Mouse (Mus musculus) forebrain, embryonic 14.5 days (tissue): Measurements from ENCODE around the gene Csnk1g2. TPM values are rescaled to one million over a fixed set of nuclear protein-coding genes. Genes with fewer than 3 reads are reported as not detected.

ENCODE experiments used
- ATAC-seq: fragments of 200-750 bp; cut with Nextera tagmentation; 2 replicates; pipeline ENCODE4 v1.8.0; 2017; ENCODE audit warnings: mild to moderate bottlenecking, moderate library complexity
- DNase-seq: peaks from one replicate; pipeline ENCODE4 v3.0.0-alpha.2; 2015; ENCODE audit warnings: low spot score
- H3K27ac ChIP-seq: fragments of 300-500 bp; sonication (generic); 2 replicates; pipeline ENCODE4 v1.5.1; 2014; ENCODE audit warnings: low read depth, mild to moderate bottlenecking, control low read depth, low read length, moderate library complexity
- H3K27me3 ChIP-seq: fragments of 300-500 bp; sonication (generic); replicated peaks from 2 replicates; pipeline ENCODE4 v1.6.1; 2014; ENCODE audit warnings: low read length, control low read depth, mixed read lengths; ENCODE audit not compliant: control insufficient read depth, insufficient read depth
- H3K36me3 ChIP-seq: fragments of 300-500 bp; sonication (generic); 2 replicates; pipeline ENCODE4 v1.6.1; 2014; ENCODE audit warnings: low read length, control low read depth; ENCODE audit not compliant: control insufficient read depth, insufficient read depth
- H3K4me1 ChIP-seq: fragments of 300-500 bp; sonication (generic); 2 replicates; pipeline ENCODE4 v1.6.1; 2014; ENCODE audit warnings: antibody characterized with exemption, low read length, control low read depth; ENCODE audit not compliant: control insufficient read depth, insufficient read depth
- H3K4me2 ChIP-seq: fragments of 300-500 bp; sonication (generic); 2 replicates; pipeline ENCODE4 v1.6.1; 2014; ENCODE audit warnings: mild to moderate bottlenecking, control low read depth, low read length
- H3K4me3 ChIP-seq: fragments of 300-500 bp; sonication (generic); 2 replicates; pipeline ENCODE4 v1.5.1; 2014; ENCODE audit warnings: low read depth, low read length, control low read depth
- H3K9ac ChIP-seq: fragments of 300-500 bp; sonication (generic); 2 replicates; pipeline ENCODE4 v1.6.1; 2014; ENCODE audit warnings: mild to moderate bottlenecking, low read length, control low read depth, moderate library complexity
- H3K9me3 ChIP-seq: fragments of 300-500 bp; sonication (generic); replicated peaks from 2 replicates; pipeline ENCODE4 v1.6.1; 2016; ENCODE audit warnings: low read length, control low read depth, mixed read lengths; ENCODE audit not compliant: control insufficient read depth
- WGBS: fragments of 180-500 bp; shearing (Covaris S2); extraction: QIAGEN DNeasy Blood & Tissue Kit; methylation state at CpG from one replicate; pipeline ENCODE4 v1.1.7; 2014; 5-methylcytosine and 5-hydroxymethylcytosine counted together
- microRNA-seq: library from miRNA; unstranded; fragments of <30 nt; microRNA quantifications from one replicate; pipeline ENCODE4, GENCODE M21; 2016
- polyA plus RNA-seq: library from polyadenylated mRNA; unstranded; fragments of >200 nt; fragmentation: Nextera tagmentation; extraction: Ambion mirVana; gene quantifications from 2 replicates; pipeline ENCODE4 v1.2.1, GENCODE M21; 2014

Gene Csnk1g2
- polyA plus RNA-seq, 1 experiment from 2014 or later: 35.9 TPM

DNA sequence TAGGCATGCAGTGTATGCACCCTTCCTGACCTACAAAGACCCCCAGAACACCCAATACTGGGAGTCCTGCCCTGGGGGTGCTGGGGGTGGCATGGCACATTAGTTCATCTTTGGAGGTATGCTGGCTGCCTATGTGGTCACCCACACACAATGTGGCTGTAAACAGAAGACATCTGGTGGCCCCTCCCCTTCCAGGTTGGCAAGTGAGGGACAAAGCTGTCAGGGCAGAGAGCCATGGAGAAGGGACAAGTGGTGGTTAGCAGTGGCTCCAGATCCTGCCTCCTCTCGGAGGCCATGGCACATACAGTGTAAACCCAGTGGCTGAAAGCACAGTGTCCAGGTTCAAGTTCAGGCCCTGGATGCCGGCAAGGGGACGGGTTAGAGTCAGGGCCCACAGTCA is 64.0 kb downstream of the Csnk1g2 start:
- H3K4me1 ChIP-seq: no peaks in the 10 kb centered on the region
- WGBS: 88% methylated on average over 3 of the region's 3 CpGs
- H3K9ac ChIP-seq: no peak overlapping the region
- no peak for ATAC-seq
- H3K9me3 ChIP-seq: no peaks in the 10 kb centered on the region
- no peak for DNase-seq
- no peak overlapping the region for H3K27ac ChIP-seq
- H3K36me3 ChIP-seq: peaks cover 73% of the 10 kb centered on the region
- H3K4me3 ChIP-seq: no peak overlapping the region
- no peaks in the 10 kb centered on the region for H3K27me3 ChIP-seq
- H3K4me2 ChIP-seq: no peak overlapping the region

DNA sequence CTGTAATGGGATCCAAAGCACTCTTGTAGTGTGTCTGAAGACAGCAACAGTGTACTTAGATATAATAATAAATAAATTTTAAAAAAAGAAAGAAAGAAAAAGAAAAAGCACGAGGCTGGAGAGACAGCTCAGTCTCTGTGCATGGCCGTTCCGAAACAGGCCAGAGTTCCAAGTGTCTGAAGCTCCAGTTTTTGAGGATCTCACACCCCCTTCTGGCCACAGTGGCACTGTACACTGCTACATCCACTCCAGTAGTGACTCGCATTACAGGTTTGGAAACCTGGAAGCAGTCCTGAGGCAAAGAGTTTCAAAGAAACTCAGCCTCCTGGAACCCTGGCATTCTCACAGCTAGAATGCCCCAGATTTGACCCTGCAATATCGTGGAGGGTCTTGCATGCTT is 65.2 kb downstream of the Csnk1g2 start:
- ATAC-seq: no peak

More for the DNA sequence above, 65.2 kb downstream of the Csnk1g2 start:
- Histone ChIP-seq H3K9ac (no peak overlapping the region), H3K4me2 (no peak overlapping the region), H3K4me1 (no peaks in the 10 kb centered on the region), H3K36me3 (peaks cover 76% of the 10 kb centered on the region), H3K27ac (no peak overlapping the region), H3K4me3 (no peak overlapping the region), H3K9me3 (no peaks in the 10 kb centered on the region), H3K27me3 (no peaks in the 10 kb centered on the region)
- 46% methylated on average over 5 of the region's 5 CpGs for WGBS
- peak; percentile 75 for DNase-seq

Small RNA genes lying within 50 kb of the gene (microRNA-seq; reads per million reads assigned to microRNA genes)
- not detected for gene Mir6912

Other genes starting within 250 kb of the Csnk1g2 start
- gene Mex3d, start 235.2 kb upstream of the Csnk1g2 start, polyA plus RNA-seq: 16.9 and 17.8 TPM in 2 replicates
- gene Mbd3, start 223.3 kb upstream of the Csnk1g2 start, polyA plus RNA-seq: 216 and 221 TPM in 2 replicates
- 628 and 893 TPM in 2 replicates for gene Uqcr11, start 216.0 kb upstream of the Csnk1g2 start, polyA plus RNA-seq
- gene Tcf3, start 189.2 kb upstream of the Csnk1g2 start, polyA plus RNA-seq: 64.4 and 73.5 TPM in 2 replicates
- gene Onecut3, start 128.0 kb upstream of the Csnk1g2 start, polyA plus RNA-seq: 0.28 and 0.34 TPM in 2 replicates
- 0.30 and 0.33 TPM in 2 replicates for gene Atp8b3, start 83.7 kb upstream of the Csnk1g2 start, polyA plus RNA-seq
- gene Rexo1, start 61.3 kb upstream of the Csnk1g2 start, polyA plus RNA-seq: 22.3 and 28.8 TPM in 2 replicates
- gene Klf16, start 45.5 kb upstream of the Csnk1g2 start, polyA plus RNA-seq: 6.2 and 6.6 TPM in 2 replicates
- gene Abhd17a, start 32.5 kb upstream of the Csnk1g2 start, polyA plus RNA-seq: 118 and 126 TPM in 2 replicates
- gene Scamp4, start 20.0 kb upstream of the Csnk1g2 start, polyA plus RNA-seq: 57.7 and 61.9 TPM in 2 replicates
- 3.6 and 7.4 TPM in 2 replicates for gene Adat3, start 20.0 kb upstream of the Csnk1g2 start, polyA plus RNA-seq
- gene Gm49322, start 16.8 kb upstream of the Csnk1g2 start, polyA plus RNA-seq: 1.1 and 1.6 TPM in 2 replicates
- 42.6 and 52.2 TPM in 2 replicates for gene Btbd2, start 34.2 kb downstream of the Csnk1g2 start, polyA plus RNA-seq
- gene Mknk2, start 55.3 kb downstream of the Csnk1g2 start, polyA plus RNA-seq: 43.1 and 49.1 TPM in 2 replicates
- 35.7 and 37.2 TPM in 2 replicates for gene Mob3a, start 79.1 kb downstream of the Csnk1g2 start, polyA plus RNA-seq
- 16.0 and 21.5 TPM in 2 replicates for gene Izumo4, start 79.3 kb downstream of the Csnk1g2 start, polyA plus RNA-seq
- gene Ap3d1, start 119.4 kb downstream of the Csnk1g2 start, polyA plus RNA-seq: 81.0 and 99.5 TPM in 2 replicates
- 13.6 and 19.3 TPM in 2 replicates for gene Dot1l, start 132.4 kb downstream of the Csnk1g2 start, polyA plus RNA-seq
- gene Sf3a2, start 175.4 kb downstream of the Csnk1g2 start, polyA plus RNA-seq: 66.6 and 71.7 TPM in 2 replicates
- gene Plekhj1, start 175.8 kb downstream of the Csnk1g2 start, polyA plus RNA-seq: 140 and 143 TPM in 2 replicates
- gene Amh, start 182.4 kb downstream of the Csnk1g2 start, polyA plus RNA-seq: 0.10 TPM in 1 of 2 replicates, not detected in the other
- gene Jsrp1, start 190.7 kb downstream of the Csnk1g2 start, polyA plus RNA-seq: 0.30 and 0.31 TPM in 2 replicates
- 1,568 and 1,701 TPM in 2 replicates for gene Oaz1, start 203.8 kb downstream of the Csnk1g2 start, polyA plus RNA-seq
- 2.7 and 4.7 TPM in 2 replicates for gene Lingo3, start 221.2 kb downstream of the Csnk1g2 start, polyA plus RNA-seq
- gene Lsm7, start 232.4 kb downstream of the Csnk1g2 start, polyA plus RNA-seq: 265 and 372 TPM in 2 replicates
- gene Sppl2b, start 232.4 kb downstream of the Csnk1g2 start, polyA plus RNA-seq: 30.4 and 44.6 TPM in 2 replicates
- 0.10 and 0.13 TPM in 2 replicates for gene Tmprss9, start 249.0 kb downstream of the Csnk1g2 start, polyA plus RNA-seq